Mouse (Mus musculus): ENCODE results near the gene Plxnc1.

Plxnc1 gene

DNA sequence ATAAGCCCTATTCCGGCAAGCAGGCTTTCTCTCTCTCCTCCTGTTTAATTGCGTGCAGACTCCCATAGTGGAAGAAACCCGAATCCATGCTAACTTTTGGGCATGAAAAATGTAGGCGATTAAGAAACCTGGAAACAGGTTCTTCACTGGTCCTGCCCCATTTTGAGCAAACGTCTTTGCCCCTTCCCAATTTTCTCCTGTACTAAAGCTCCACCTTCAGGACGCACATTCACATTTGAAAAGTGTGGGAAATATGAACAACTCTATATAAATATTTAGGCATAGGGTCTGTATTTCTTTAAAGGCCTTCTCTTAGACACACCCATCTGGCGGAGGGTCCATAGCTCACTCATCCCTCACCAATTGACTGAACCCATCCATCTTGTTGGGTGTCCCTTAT, 2.8 kb upstream of the Plxnc1 start:
- no peak for DNase-seq

DNA sequence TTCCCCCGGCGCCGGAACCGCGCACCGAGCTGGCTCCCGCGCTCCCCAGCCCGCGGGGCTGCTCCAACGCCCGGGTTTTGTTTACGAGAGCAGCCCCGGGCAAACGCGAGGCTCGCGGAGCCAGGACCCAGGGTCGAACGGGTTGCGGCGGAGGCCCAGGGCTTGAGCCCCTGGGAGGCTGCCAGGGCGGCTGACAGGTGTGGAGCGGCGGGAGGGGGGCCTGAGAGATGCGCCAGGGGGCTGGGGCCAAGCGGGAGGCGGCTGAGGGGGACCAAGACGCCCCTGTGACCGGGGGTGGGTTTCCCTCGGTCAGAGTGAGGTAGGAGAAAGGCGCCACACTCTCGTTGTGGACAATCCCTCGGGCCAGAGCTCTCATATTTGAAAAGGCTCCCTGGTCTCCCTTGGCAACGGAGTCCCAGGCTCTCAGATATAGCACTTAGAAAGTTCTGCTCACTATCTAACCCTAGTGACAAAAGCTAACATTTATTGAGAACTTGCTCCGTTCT, 624 bp upstream of the Plxnc1 start:
- DNase-seq, result peak; percentile 19 to 31

DNA sequence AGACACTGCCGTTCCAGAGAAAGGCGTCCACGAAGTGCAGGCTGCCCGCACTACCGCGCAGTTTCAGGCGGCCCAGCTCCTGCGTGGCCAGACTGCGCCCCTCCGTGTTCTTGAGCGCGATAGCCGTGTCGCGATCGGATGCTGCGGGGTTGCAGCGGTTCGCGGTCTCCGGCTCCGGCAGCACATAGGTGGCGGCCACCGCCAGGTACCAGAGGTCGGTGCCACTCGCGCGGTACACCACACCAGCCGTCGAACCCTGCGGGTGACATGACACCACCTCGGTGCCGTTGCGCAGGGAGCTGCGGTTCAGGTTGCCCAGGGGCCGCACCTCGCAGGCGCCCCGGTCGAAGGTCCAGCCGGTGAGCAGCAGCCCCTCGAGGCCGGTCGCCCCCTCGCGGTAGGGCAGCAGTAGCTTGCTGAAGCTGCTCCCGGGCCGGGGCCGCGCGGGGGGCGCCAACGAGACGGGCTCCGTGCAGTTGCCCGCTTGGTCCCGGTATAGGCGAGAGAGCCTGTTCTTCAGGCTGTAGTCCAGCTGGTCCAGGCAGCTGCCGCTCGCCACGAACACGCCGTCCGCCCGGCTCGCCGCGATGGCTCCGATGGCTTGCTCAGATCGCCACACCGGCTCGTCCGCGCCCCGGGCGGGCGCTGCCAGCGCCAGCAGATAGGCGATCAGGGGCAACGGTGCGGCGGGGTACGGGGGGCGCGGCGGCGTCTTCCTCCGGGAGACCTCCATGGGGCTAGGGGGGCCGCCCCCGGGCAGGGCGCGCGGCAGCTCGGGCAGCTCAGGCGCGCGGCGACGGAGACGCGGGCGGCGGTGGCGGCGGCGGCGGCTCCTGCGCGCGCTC, 567 bp downstream of the Plxnc1 start:
- DNase-seq, result peak; percentile 43 to 48

DNA sequence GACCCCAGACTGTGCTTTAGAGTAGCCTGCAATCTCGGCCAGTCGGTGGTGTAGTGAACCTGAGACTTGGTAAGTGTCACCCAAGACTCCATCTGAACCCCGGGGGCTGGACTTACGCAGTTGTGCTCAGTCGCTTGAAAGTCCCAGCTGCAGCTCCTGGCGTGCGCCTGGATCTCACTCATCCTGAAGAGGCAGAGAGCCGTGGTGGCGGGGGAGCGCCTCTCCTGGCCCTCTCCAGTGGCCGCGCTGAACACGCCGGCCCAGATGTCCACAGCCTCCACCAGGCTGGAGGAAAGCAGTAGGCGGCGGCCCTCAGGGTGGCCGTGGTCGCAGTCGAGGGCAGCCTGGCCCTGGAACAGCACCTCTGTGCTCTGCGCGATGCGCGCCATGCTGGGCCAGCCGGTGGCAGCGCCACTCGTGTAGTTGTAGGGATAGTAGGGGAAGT, 1.2 kb downstream of the Plxnc1 start:
- peak in 1 of 2 experiments; percentile 6 for DNase-seq

DNA sequence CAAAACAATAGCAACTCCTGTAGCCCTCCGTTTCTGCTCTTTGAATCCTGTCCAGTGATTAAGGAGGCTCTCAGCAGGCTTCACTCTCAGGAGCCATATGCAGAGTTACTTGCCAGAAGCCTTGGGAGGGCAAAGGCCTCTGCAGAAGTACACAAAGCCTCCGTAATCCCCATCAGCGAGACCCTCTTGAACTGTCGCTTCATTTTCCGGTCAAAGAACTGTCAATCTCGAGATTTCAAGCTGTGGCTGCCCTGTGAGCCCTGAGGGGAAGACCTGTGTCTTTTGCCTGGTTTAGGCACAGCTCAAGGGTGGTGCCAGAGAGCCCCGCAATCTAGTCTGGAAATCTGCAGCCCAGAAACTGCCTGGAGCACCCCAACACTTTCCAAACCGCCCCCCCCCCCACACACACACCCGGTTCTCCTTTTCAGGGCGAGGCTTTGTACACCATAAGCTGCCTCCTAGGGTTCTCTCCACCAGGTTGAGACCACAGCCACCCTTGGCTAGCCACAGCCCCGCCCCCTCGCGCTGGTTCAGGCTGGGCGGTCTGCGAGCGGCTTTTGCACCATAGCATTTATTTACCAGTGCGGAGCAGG, 2.1 kb downstream of the Plxnc1 start:
- DNase-seq, result peak; percentile 22 to 24

DNA sequence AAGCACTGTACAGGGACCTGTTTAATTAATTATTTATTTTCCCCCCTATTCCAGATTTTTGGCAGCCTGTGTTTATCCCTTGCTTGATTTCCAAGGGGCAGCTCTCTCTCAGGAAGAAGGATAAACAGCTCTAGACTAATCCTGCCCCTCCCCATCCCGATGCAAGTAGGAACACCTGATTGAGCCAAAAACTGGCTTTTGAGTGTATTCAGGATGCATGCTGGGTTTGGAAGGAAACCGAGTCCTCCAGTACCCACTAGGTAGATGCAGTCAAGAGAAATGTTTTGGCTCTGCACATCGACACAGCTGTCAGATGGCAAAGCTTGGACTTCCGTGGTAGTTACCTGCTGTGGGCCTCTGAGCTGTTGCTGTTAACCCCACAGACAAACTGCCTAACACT, 3.1 kb downstream of the Plxnc1 start:
- no peak for DNase-seq

DNA sequence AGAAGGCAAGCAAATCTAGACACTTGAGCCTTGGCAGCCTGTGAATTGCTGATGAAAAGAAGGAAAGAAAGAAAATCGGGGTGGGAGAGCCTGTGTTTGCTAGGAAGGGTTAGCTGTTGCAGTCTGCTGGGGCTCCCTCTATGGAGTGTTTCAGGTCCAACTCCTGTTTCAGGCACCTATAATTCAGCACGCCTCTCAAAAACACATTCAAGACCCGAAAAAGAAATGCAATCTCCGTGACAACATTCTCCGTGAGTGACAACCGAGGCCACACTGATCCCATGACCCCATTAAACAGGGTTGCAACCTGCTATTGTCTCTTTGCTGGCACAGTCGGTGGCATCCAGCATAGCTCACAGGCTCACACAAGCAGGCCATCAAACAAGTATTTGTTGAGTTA, 3.8 kb downstream of the Plxnc1 start:
- no peak for DNase-seq

DNA sequence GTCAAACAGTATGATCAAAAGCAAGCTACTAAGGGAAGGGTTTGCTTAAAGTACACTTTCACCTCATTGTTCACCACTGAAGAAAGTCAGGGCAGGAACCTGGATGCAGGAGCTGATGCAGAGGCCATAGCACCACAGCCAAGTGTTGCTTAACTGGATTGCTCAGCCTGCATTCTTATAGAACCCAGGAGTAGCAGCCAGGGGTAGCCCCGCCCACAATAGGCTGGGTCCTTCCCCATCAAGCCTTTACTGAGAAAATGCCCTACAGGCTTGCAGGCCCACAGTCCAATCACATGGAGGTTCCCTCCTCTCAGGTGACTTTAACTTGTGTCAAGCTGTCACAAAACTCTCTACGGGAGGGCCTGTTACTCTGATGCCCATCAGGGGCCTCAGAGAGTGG, 4.6 kb downstream of the Plxnc1 start:
- no peak for DNase-seq

DNA sequence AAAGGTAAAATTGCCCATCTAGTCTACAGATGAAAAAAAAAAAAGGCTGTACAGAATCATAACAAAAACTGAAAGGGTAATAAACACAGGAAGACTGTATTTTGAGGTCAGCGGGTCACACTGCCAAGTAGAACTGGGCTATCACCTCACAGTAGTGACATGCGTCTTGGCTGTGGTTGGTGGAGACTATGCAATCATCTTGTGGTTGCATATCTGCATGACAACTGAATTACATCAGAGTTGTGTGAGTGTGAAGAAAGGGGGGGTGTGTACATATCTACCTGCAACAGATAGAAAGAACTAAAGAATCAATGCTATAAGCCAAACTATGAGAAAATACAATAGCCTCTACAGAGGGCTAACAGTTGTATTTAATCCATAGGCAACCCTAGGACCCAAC, 5.7 kb downstream of the Plxnc1 start:
- no peak for DNase-seq

DNA sequence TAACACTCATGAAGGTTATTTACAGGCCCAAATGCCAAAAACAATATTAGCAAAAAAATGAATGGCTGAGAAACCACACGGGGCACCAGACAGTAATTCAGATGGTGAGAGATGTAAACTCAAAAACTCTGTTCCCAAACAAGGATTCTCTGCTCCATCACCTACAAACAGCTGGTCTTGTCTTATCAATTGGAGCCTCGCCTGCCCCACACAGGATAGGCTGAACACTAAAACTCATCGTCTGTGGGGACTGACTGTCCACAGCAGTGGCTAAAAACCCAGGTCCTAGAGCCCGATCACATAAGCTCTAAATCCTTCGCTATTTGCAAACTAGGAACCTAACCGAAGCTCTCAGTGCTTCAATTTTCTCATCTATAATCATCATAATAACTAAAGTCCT, 6.3 kb downstream of the Plxnc1 start:
- no peak for DNase-seq

DNA sequence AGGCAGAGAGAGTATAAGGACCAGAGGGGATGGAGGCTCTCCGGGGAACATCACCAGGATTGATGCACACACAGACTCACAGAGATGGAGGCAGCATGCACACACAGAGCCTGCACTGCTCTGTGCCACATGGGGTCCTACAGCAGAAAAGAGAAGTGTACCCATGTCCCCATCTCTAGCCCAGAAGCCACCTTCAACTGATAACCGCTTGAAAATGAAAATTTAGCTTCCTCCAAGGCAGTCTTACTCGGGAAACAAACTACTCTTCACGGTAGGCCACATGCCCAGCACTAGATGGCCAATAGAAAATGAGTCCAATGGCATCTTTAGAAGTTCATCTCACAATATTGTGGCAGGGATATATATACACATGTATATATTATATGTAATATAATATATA, 9.4 kb downstream of the Plxnc1 start:
- DNase-seq, result no peak

DNA sequence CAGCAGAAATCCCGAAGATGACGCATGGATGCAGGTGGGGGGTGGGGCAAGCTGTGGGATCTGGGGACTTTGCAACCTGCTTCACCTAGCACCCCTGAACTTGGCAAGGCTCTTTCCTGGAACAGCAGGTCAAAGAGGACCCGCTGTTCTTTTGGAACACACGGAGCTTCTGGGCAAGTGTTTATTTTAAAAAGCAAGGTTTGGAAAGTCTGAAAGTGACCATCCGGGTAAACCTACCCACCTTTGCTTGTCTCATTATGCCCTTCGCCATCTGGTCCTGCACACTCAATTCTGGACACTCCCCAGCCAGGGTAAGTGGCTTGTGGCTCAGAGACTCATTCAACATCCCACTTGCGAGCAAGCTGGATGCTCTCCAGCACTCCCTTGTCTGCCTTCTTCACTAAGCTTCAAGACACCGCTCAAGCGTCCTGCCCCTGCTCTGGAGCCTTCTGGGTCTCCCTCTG, 10.5 kb downstream of the Plxnc1 start:
- no peak for DNase-seq

DNA sequence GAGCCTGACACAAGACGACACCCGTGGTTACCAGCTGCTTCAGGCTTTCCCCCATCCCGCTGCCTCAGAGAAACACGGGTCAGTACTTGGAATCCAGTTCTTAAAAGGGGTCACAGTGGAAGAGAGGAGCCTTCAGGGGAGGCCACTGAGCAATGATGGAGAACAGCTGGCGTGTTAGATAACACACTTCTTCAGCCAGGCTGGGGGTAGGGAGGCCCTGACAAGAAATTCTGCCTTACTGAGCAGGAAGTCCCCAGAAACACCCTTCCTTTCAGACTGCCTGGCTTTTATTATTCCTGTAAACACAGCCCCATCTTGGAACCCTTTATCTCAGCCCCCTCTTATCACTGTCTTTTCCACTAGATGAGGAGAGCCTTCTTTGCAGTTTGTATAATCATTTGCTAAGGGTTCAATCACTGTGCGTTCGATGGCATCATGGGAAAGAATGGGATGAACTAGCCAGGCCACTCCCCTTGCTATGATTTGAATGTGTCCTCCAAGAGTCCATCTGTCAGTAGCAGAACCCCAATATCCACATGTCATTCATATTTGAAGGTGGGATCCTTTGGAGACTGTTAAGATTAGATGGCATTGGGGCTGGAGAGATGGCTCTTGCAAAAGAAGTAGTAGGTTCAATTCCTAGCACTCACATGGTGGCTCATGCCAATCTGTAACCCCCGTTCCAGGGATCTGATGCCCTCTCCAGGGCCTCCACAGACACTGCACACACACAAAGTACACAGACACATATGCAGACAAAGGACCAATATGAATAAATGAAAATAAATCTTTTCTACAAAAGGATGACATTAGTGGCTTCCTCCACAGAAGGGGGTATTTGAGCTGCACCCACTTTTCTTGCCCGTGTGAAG, 12.4 kb downstream of the Plxnc1 start:
- DNase-seq, result no peak

DNA sequence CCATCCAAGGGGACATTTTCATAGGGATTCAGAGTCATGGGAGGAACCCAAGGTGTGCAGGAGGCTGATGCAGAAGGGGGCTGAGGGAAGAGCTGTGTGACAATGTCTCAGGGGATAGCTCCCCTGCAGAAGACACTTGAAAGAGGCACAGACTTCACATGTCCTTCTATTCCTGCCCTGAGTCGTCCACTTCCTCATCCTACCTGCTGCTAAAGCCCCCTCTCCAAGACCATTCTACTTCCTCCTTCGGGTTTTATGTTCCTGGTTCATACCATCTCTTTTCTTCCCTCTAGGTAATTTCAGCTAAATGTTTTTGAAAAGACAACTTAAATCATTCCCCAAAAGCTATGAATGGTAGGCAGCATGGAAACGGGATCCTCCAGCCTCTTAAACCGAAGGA, 16.5 kb downstream of the Plxnc1 start:
- no peak for DNase-seq

DNA sequence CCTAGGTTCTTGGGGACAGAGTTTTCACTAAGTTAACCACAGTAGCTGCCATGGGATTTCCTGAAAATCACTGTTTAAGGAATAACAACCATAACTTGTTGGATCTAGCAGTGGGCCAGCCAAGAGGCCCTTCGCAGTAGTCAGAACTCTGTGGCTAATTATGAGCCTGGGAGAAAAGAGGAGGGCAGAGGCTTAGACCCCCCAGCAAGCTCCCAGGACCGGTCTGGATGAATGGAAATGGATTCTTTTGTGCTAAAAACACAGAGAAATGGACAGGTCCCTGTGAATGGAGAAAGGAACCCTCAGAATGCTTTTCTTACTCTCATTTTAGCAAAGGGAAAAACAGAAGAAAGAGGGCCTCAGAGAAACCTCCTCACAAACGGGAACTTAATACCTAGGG, 18.3 kb downstream of the Plxnc1 start:
- DNase-seq, result no peak

DNA sequence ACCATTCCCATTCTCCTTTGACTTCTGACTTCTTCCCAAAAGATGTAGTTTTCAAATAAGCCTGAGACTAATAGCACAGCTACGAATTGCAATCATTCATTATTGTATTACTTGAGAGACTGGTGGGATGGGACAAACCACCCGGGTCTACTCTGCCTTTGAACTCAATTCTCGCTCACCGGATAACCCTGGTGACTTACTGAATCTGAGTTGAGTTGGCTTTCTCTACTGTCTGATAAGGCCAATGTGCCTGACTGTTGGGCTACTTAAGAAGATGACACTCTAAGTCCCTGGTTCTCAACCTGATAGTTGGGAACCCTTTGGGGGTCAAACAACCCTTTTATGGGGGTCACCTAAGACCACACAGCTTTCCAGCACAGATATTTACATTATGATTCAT, 19.8 kb downstream of the Plxnc1 start:
- DNase-seq, result no peak

DNA sequence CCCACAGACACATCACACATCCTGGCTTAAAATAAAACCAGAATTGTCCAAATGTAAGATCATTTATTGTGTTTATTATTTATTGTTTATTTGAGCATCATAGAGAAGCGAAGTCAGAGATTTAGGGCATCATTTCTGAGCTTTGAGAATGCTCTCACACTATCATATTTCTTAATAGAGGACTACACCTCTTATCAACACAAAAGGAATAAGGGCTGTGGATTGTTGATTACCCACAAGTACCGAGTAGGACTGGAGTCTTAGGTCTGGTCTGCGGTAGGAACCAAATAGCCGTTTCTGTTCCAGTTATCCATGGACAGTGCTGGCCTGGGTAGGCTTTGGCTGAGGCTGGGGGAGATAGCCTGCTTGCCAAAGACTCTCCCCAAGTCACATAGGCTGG, 20.2 kb downstream of the Plxnc1 start:
- no peak for DNase-seq

DNA sequence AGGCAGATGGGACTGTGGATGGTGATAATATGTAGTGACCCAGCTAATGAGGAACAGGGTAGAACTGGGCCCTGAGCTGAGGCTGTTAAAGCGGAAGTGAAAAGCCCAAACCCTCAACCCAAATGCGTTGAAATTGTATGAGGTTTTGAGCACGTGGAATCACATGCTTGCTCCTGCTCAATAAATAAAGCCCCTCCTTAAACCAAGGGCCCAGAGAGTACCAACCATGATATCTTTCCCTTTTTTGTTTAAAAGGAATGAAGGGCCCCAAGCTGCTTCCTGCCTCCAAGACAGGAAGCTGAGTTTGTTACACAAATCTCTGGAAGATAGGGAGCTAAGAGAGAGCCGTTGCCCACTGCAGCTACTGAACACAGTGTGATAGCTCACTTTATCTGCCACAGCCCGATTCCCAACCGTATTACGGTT, 21.3 kb downstream of the Plxnc1 start:
- DNase-seq, result no peak

DNA sequence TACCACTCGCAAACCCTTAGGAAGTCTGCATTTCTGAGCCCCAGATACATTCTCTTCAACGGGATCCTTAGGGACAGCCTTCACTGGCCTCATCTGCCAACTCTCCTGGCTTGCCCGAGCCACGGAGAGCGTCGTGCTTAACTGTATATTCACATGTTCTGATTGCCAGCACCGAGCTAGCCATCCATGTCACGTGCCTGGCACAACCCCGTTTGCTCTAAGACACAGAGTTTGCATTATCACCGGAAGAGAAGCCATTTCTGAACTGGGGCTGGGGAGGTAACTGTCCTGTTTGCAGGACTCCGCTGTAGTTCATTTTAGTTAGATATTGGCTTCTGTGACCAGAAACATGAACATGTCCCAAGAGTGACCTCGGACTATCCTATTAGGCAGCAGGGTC, 21.8 kb downstream of the Plxnc1 start:
- no peak for DNase-seq

DNA sequence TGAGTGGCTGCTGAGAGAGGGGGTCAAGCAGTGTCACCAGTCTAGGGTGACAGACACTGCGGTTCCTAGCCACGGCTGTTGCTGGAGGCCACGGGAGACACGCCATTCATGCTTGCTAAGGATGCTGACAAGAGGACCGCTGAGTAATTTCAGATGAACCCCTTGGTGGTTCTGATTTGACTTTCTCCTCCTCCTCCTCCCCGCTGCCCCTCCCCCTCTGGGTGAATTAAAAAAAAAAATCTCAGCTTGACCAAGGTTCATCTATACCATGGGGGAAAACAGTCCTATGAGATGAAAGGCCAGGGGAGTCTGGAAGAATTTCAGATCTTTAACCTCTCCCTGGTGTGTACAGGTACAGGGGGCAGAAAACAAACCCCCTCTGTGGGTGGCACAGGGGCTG, 22.9 kb downstream of the Plxnc1 start:
- DNase-seq, result no peak

DNA sequence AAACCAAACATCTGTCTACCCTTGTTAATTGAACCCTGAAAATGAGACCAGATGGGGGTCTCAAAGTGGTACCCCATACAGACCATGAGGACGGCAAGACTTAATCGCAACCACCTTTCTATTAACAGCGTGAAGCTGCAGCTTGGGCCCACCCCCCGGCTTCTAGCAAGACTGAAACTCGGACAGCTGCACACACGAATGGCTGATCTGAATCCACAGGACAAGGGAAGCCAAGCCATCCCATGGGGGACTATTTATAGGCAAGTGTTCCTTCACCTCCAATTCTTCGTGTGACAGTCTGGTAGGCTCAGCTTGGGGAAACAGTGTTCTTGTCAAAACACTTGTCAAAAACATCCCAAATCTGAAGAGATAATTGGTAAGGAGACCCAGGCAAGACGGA, 24.1 kb downstream of the Plxnc1 start:
- no peak for DNase-seq

DNA sequence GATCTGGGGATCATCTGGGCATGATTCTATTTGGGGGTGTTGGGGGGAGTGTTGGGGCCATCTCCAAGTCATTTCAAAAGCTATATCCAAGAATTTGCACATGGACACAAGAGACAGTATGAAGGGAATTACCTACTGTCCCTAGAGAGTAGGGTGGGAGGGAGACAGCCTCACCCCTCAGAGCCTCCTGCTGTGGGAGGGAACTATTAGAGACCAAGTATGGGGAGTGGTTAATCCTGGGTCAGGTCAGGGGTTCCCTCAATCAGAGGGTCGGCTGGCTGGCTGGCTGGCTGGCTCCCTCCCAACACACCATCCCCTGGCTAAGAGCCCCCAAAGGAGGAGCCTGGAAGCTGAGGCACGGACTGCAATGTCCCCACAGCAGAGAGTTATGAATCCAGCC, 24.7 kb downstream of the Plxnc1 start:
- DNase-seq, result no peak

DNA sequence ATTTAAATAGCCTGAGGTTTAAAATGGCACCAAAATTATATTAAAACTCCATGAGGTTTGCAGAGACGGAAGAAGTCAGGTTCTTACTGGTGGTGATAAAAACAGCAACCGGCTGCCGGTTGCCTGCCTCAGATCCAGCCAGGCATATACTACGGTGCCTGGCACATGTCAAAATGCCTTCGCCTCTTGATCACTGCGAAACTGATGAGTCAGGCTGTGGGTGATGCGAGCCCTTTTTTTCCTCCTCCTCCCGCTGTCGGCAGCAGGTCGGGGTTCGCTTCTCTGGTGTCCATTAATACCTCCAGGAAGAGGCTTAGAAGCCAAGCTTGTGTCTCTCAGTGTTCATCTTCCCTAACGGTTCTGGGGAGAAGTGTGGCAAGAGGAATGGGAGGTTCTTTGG, 25.1 kb downstream of the Plxnc1 start:
- DNase-seq, result peak; percentile 23 to 28
